Mouse (Mus musculus) C2C12 (cell line): ENCODE measurements at regions not wholly inside any gene's neighbourhood (a gene's known extent, or its start where the extent isn't known, plus 50 kb on each side); places are given as distances from the start of the nearest gene placed in this dataset.

Experiments used
- CTCF ChIP-seq: IDR thresholded peaks from one replicate; pipeline ENCODE4 v1.5.1; 2011; ENCODE audit not compliant: control insufficient read depth, insufficient read depth, insufficient read length
- FOSL1 ChIP-seq: IDR thresholded peaks from one replicate; pipeline ENCODE4 v1.8.0; 2011; ENCODE audit warnings: mild to moderate bottlenecking, low read length; ENCODE audit not compliant: poor library complexity, insufficient read depth, severe bottlenecking
- MAX ChIP-seq: IDR thresholded peaks from one replicate; pipeline ENCODE4 v1.6.1; 2011; ENCODE audit warnings: mild to moderate bottlenecking, control low read depth
- MYOG ChIP-seq: IDR thresholded peaks from one replicate; pipeline ENCODE4 v1.6.1; 2011; ENCODE audit not compliant: control insufficient read depth, insufficient read length; ENCODE audit errors: extremely low read depth

- no peak for TF ChIP-seq MYOG
- no peak for TF ChIP-seq CTCF
- TF ChIP-seq MAX = no peak
- no peak for TF ChIP-seq FOSL1
Measured at GRCm38 (mm10) chr17:50407249-50407990, 101.8 kb upstream of the Plcl2 start.
